Mouse (Mus musculus): Measurements from ENCODE around the gene Foxp1. TPM values are rescaled to one million over a fixed set of nuclear protein-coding genes. Genes with fewer than 3 reads are reported as not detected.

Gene Foxp1
- polyA plus RNA-seq, 1 experiment: 129 TPM

GRCm38 (mm10) chr6:99467831-99468230 lies 54.7 kb downstream of the Foxp1 start:
- Histone ChIP-seq H3K4me3 (ENCODE audit: control insufficient read depth, insufficient read depth, low read length) (no peak overlapping the region), H3K27me3 (ENCODE audit: control insufficient read depth, insufficient read depth, low read length) (no peaks in the 10 kb centered on the region), H3K36me3 (ENCODE audit: control insufficient read depth, insufficient read depth, low read length) (no peaks in the 10 kb centered on the region), H3K4me1 (replicated peaks; ENCODE audit: control insufficient read depth, insufficient read depth, low read length) (peaks cover 20% of the 10 kb centered on the region), H3K27ac (ENCODE audit: control insufficient read depth, insufficient read depth, low read length) (no peak overlapping the region)
- 95% methylated on average over 3 of the region's 3 CpGs for WGBS
- TF ChIP-seq CTCF (IDR thresholded peaks at IDR 0.05; ENCODE audit: borderline replicate concordance, control insufficient read depth, extremely low read depth, insufficient read depth, low read length, poor library complexity) (no peak), POLR2A (IDR thresholded peaks at IDR 0.05; ENCODE audit: control insufficient read depth, extremely low read depth, insufficient read depth, low read length, poor library complexity) (no peak)
- DNase-seq: no peak

GRCm38 (mm10) chr6:99467109-99467508 lies 55.4 kb downstream of the Foxp1 start:
- Histone ChIP-seq H3K4me1 (replicated peaks; ENCODE audit: control insufficient read depth, insufficient read depth, low read length) (peaks cover 20% of the 10 kb centered on the region), H3K27me3 (ENCODE audit: control insufficient read depth, insufficient read depth, low read length) (no peaks in the 10 kb centered on the region), H3K4me3 (ENCODE audit: control insufficient read depth, insufficient read depth, low read length) (no peak overlapping the region), H3K36me3 (ENCODE audit: control insufficient read depth, insufficient read depth, low read length) (no peaks in the 10 kb centered on the region), H3K27ac (ENCODE audit: control insufficient read depth, insufficient read depth, low read length) (no peak overlapping the region)
- TF ChIP-seq CTCF (IDR thresholded peaks at IDR 0.05; ENCODE audit: borderline replicate concordance, control insufficient read depth, extremely low read depth, insufficient read depth, low read length, poor library complexity) (no peak), POLR2A (IDR thresholded peaks at IDR 0.05; ENCODE audit: control insufficient read depth, extremely low read depth, insufficient read depth, low read length, poor library complexity) (no peak)
- WGBS: 96% methylated on average over 8 of the region's 8 CpGs
- no peak for DNase-seq

GRCm38 (mm10) chr6:99466354-99466753 lies 56.2 kb downstream of the Foxp1 start:
- no peaks in the 10 kb centered on the region for H3K27me3 ChIP-seq (ENCODE audit: control insufficient read depth, insufficient read depth, low read length)
- no peak overlapping the region for H3K27ac ChIP-seq (ENCODE audit: control insufficient read depth, insufficient read depth, low read length)
- TF ChIP-seq CTCF (IDR thresholded peaks at IDR 0.05; ENCODE audit: borderline replicate concordance, control insufficient read depth, extremely low read depth, insufficient read depth, low read length, poor library complexity) (no peak), POLR2A (IDR thresholded peaks at IDR 0.05; ENCODE audit: control insufficient read depth, extremely low read depth, insufficient read depth, low read length, poor library complexity) (no peak)
- no peaks in the 10 kb centered on the region for H3K36me3 ChIP-seq (ENCODE audit: control insufficient read depth, insufficient read depth, low read length)
- peaks cover 20% of the 10 kb centered on the region for H3K4me1 ChIP-seq (replicated peaks; ENCODE audit: control insufficient read depth, insufficient read depth, low read length)
- 93% methylated on average over 8 of the region's 8 CpGs for WGBS
- no peak overlapping the region for H3K4me3 ChIP-seq (ENCODE audit: control insufficient read depth, insufficient read depth, low read length)
- DNase-seq: no peak

- Histone ChIP-seq H3K27me3 (ENCODE audit: control insufficient read depth, insufficient read depth, low read length) (no peaks in the 10 kb centered on the region), H3K36me3 (ENCODE audit: control insufficient read depth, insufficient read depth, low read length) (no peaks in the 10 kb centered on the region), H3K4me3 (ENCODE audit: control insufficient read depth, insufficient read depth, low read length) (no peak overlapping the region), H3K4me1 (replicated peaks; ENCODE audit: control insufficient read depth, insufficient read depth, low read length) (peaks cover 20% of the 10 kb centered on the region), H3K27ac (ENCODE audit: control insufficient read depth, insufficient read depth, low read length) (no peak overlapping the region)
- no peak for DNase-seq
- TF ChIP-seq POLR2A (IDR thresholded peaks at IDR 0.05; ENCODE audit: control insufficient read depth, extremely low read depth, insufficient read depth, low read length, poor library complexity) (no peak), CTCF (IDR thresholded peaks at IDR 0.05; ENCODE audit: borderline replicate concordance, control insufficient read depth, extremely low read depth, insufficient read depth, low read length, poor library complexity) (no peak)
- 22% methylated on average over 4 of the region's 4 CpGs for WGBS
These were observed 58.1 kb downstream of the Foxp1 start for GRCm38 (mm10) chr6:99464449-99464848.

GRCm38 (mm10) chr6:99463906-99464305 lies 58.6 kb downstream of the Foxp1 start:
- Histone ChIP-seq H3K36me3 (ENCODE audit: control insufficient read depth, insufficient read depth, low read length) (no peaks in the 10 kb centered on the region), H3K27ac (ENCODE audit: control insufficient read depth, insufficient read depth, low read length) (no peak overlapping the region), H3K4me3 (ENCODE audit: control insufficient read depth, insufficient read depth, low read length) (no peak overlapping the region), H3K4me1 (replicated peaks; ENCODE audit: control insufficient read depth, insufficient read depth, low read length) (peaks cover 20% of the 10 kb centered on the region), H3K27me3 (ENCODE audit: control insufficient read depth, insufficient read depth, low read length) (no peaks in the 10 kb centered on the region)
- 63% methylated on average over 7 of the region's 7 CpGs for WGBS
- TF ChIP-seq POLR2A (IDR thresholded peaks at IDR 0.05; ENCODE audit: control insufficient read depth, extremely low read depth, insufficient read depth, low read length, poor library complexity): no peak
- DNase-seq: no peak

GRCm38 (mm10) chr6:99458775-99459174 lies 63.7 kb downstream of the Foxp1 start:
- no peaks in the 10 kb centered on the region for H3K36me3 ChIP-seq (ENCODE audit: control insufficient read depth, insufficient read depth, low read length)
- H3K4me3 ChIP-seq (ENCODE audit: control insufficient read depth, insufficient read depth, low read length): no peak overlapping the region
- peaks cover 7% of the 10 kb centered on the region for H3K4me1 ChIP-seq (replicated peaks; ENCODE audit: control insufficient read depth, insufficient read depth, low read length)
- no peak for TF ChIP-seq POLR2A (IDR thresholded peaks at IDR 0.05; ENCODE audit: control insufficient read depth, extremely low read depth, insufficient read depth, low read length, poor library complexity)
- TF ChIP-seq CTCF (IDR thresholded peaks at IDR 0.05; ENCODE audit: borderline replicate concordance, control insufficient read depth, extremely low read depth, insufficient read depth, low read length, poor library complexity): no peak
- no peak overlapping the region for H3K27ac ChIP-seq (ENCODE audit: control insufficient read depth, insufficient read depth, low read length)
- 96% methylated on average over 4 of the region's 4 CpGs for WGBS
- H3K27me3 ChIP-seq (ENCODE audit: control insufficient read depth, insufficient read depth, low read length): no peaks in the 10 kb centered on the region
- no peak for DNase-seq

GRCm38 (mm10) chr6:99453763-99454520 lies 68.6 kb downstream of the Foxp1 start:
- Histone ChIP-seq H3K36me3 (ENCODE audit: control insufficient read depth, insufficient read depth, low read length) (no peaks in the 10 kb centered on the region), H3K4me3 (ENCODE audit: control insufficient read depth, insufficient read depth, low read length) (no peak overlapping the region), H3K4me1 (replicated peaks; ENCODE audit: control insufficient read depth, insufficient read depth, low read length) (peaks cover 11% of the 10 kb centered on the region), H3K27ac (ENCODE audit: control insufficient read depth, insufficient read depth, low read length) (no peak overlapping the region), H3K27me3 (ENCODE audit: control insufficient read depth, insufficient read depth, low read length) (no peaks in the 10 kb centered on the region)
- 97% methylated on average over 7 of the region's 7 CpGs for WGBS
- no peak for DNase-seq
- no peak for TF ChIP-seq CTCF (IDR thresholded peaks at IDR 0.05; ENCODE audit: borderline replicate concordance, control insufficient read depth, extremely low read depth, insufficient read depth, low read length, poor library complexity)
- no peak for TF ChIP-seq POLR2A (IDR thresholded peaks at IDR 0.05; ENCODE audit: control insufficient read depth, extremely low read depth, insufficient read depth, low read length, poor library complexity)
